Mouse (Mus musculus): ENCODE data around the gene Nlrp10. TPM values are rescaled to one million over a fixed set of nuclear protein-coding genes. Genes with fewer than 3 reads are reported as not detected.
A peak's percentile ranks its signal among the peaks of the same experiment; 100 is the strongest.

Gene Nlrp10
- total RNA-seq (2021), result under 1 TPM; 0.48 to 0.71 TPM

- DNase-seq (ENCODE audit: low spot score in 2 of 2), result no peak
- intact Hi-C loops (cut with DNase I), result loop anchor here (5.0 kb wide), 1 partner anchor 1068 kb away; no protein-coding TSS in a partner anchor
Observed at GRCm38 (mm10) chr7:108929726-108930393, at the start of gene Nlrp10. TSS of gene Nlrp10 (minus strand) at chr7:108930178.

GRCm38 (mm10) chr7:108972273-108972672 is 42.3 kb upstream of the Nlrp10 start:
- intact Hi-C loops (cut with DNase I), result no loop called here
- no peak for DNase-seq (ENCODE audit: low spot score in 2 of 2)

GRCm38 (mm10) chr7:108968201-108968600 is 38.2 kb upstream of the Nlrp10 start:
- intact Hi-C loops (cut with DNase I), result no loop called here
- DNase-seq (ENCODE audit: low spot score in 2 of 2), result peak in 1 of 2 experiments; percentile 23

GRCm38 (mm10) chr7:108966742-108967362 is 36.9 kb upstream of the Nlrp10 start:
- intact Hi-C loops (cut with DNase I), result loop anchor here (1.0 kb wide), 1 partner anchor 54 kb away; no protein-coding TSS in a partner anchor
- DNase-seq (ENCODE audit: low spot score in 2 of 2), result peak; percentile 78 to 79

GRCm38 (mm10) chr7:108965968-108966367 is 36.0 kb upstream of the Nlrp10 start:
- intact Hi-C loops (cut with DNase I), result no loop called here
- no peak for DNase-seq (ENCODE audit: low spot score in 2 of 2)

GRCm38 (mm10) chr7:108957734-108958133 is 27.8 kb upstream of the Nlrp10 start:
- intact Hi-C loops (cut with DNase I), result loop anchor here (10.0 kb wide), 1 partner anchor 477 kb away; the partner anchor contains the start of gene Stk33
- DNase-seq (ENCODE audit: low spot score in 2 of 2), result no peak

GRCm38 (mm10) chr7:108954185-108954584 is 24.2 kb upstream of the Nlrp10 start:
- intact Hi-C loops (cut with DNase I), result loop anchor here (10.0 kb wide), 1 partner anchor 481 kb away; the partner anchor contains the start of gene Stk33

GRCm38 (mm10) chr7:108952801-108953200 is 22.8 kb upstream of the Nlrp10 start:
- no peak for DNase-seq (ENCODE audit: low spot score in 2 of 2)
- intact Hi-C loops (cut with DNase I), result loop anchor here (10.0 kb wide), 1 partner anchor 482 kb away; the partner anchor contains the start of gene Stk33

More at GRCm38 (mm10) chr7:108954185-108954584, 24.2 kb upstream of the Nlrp10 start:
- DNase-seq (ENCODE audit: low spot score in 2 of 2), result no peak

GRCm38 (mm10) chr7:108950762-108951331 is 20.9 kb upstream of the Nlrp10 start:
- intact Hi-C loops (cut with DNase I), result loop anchor here (2.0 to 10.0 kb wide), 2 partner anchors 76 to 484 kb away; partner anchors contain the start of gene Stk33
- peak; percentile 80 to 87 for DNase-seq (ENCODE audit: low spot score in 2 of 2)

- DNase-seq (ENCODE audit: low spot score in 2 of 2), result peak in 1 of 2 experiments; percentile 91
Observed at GRCm38 (mm10) chr7:108950312-108950761, 20.4 kb upstream of the Nlrp10 start, which contains the start of gene Tub. TSS of gene Tub (plus strand) at chr7:108950338.

GRCm38 (mm10) chr7:108949301-108949700 is 19.3 kb upstream of the Nlrp10 start:
- DNase-seq (ENCODE audit: low spot score in 2 of 2), result no peak

More at GRCm38 (mm10) chr7:108950312-108950761, 20.4 kb upstream of the Nlrp10 start, which contains the start of gene Tub:
- intact Hi-C loops (cut with DNase I), result loop anchor here (2.0 to 10.0 kb wide), 2 partner anchors 76 to 484 kb away; partner anchors contain the start of gene Stk33

GRCm38 (mm10) chr7:108948611-108949010 is 18.6 kb upstream of the Nlrp10 start:
- no peak for DNase-seq (ENCODE audit: low spot score in 2 of 2)
- intact Hi-C loops (cut with DNase I), result no loop called here

More at GRCm38 (mm10) chr7:108949301-108949700, 19.3 kb upstream of the Nlrp10 start:
- intact Hi-C loops (cut with DNase I), result no loop called here

- intact Hi-C loops (cut with DNase I), result no loop called here
- DNase-seq (ENCODE audit: low spot score in 2 of 2), result peak; percentile 52 to 75
Observed at GRCm38 (mm10) chr7:108944002-108944401, 14.0 kb upstream of the Nlrp10 start.

- intact Hi-C loops (cut with DNase I), result no loop called here
- peak in 1 of 2 experiments; percentile 24 for DNase-seq (ENCODE audit: low spot score in 2 of 2)
Observed at GRCm38 (mm10) chr7:108941466-108941865, 11.5 kb upstream of the Nlrp10 start.

GRCm38 (mm10) chr7:108936591-108936990 is 6.6 kb upstream of the Nlrp10 start:
- intact Hi-C loops (cut with DNase I), result no loop called here

GRCm38 (mm10) chr7:108935411-108935810 is 5.4 kb upstream of the Nlrp10 start:
- no peak for DNase-seq (ENCODE audit: low spot score in 2 of 2)
- intact Hi-C loops (cut with DNase I), result no loop called here

More at GRCm38 (mm10) chr7:108936591-108936990, 6.6 kb upstream of the Nlrp10 start:
- no peak for DNase-seq (ENCODE audit: low spot score in 2 of 2)

GRCm38 (mm10) chr7:108934836-108935235 is 4.9 kb upstream of the Nlrp10 start:
- intact Hi-C loops (cut with DNase I), result loop anchor here (5.0 kb wide), 1 partner anchor 1073 kb away; no protein-coding TSS in a partner anchor
- no peak for DNase-seq (ENCODE audit: low spot score in 2 of 2)

- DNase-seq (ENCODE audit: low spot score in 2 of 2), result peak; percentile 93 to 99
- intact Hi-C loops (cut with DNase I), result loop anchor here (2.0 to 5.0 kb wide), 3 partner anchors 83 to 1072 kb away; partner anchors contain the start of gene Olfr516
Observed at GRCm38 (mm10) chr7:108933794-108934731, 4.1 kb upstream of the Nlrp10 start, which contains the start of gene Eif3f. TSS of gene Eif3f (plus strand) at chr7:108934417.
